Mouse (Mus musculus): ENCODE results near the gene Cbln1.

GRCm38 (mm10) chr8:87471603-87472270, 672 bp downstream of the Cbln1 start:
- TF ChIP-seq CTCF (IDR thresholded peaks at IDR 0.05; ENCODE audit: borderline replicate concordance, extremely low read depth, insufficient read depth, insufficient read length) (no peak), POLR2A (IDR thresholded peaks at IDR 0.05; ENCODE audit: borderline replicate concordance, extremely low read depth, insufficient read depth, insufficient read length, poor library complexity, severe bottlenecking) (no peak)
